Mouse (Mus musculus): ENCODE results near the gene Ciart. TPM values are rescaled to one million over a fixed set of nuclear protein-coding genes. Genes with fewer than 3 reads are reported as not detected.
A peak's percentile ranks its signal among the peaks of the same experiment; 100 is the strongest.
"Not testable (repeated sequence)": the region's sequence is repeated elsewhere in the genome, so short reads cannot be mapped to it uniquely, and the experiment has no call there.

Ciart gene
- polyA plus RNA-seq, 1 experiment from 2014 or later = 1.00 TPM

DNA sequence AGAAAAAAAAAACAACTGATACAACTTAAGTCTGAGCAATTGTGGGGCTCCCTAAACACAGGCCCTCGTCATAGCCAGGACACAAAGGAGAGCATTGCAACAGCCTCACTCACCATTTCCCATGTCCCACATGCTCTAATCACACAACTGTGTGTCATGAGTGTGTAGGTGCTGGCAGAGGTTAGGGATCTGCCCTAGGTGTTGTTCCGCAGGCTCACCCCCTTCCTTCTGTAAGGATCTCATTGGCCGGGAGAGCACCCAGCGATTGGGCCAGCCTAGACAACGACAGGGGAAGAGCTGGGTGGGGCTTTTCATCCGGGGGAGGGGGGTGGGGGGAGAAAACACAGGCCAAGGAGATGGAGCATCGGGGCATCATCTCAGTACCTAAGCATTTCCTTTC is 18.5 kb downstream of the Ciart start:
- TF ChIP-seq CTCF (IDR thresholded peaks at IDR 0.05; ENCODE audit: low read depth) (no peak), EP300 (IDR thresholded peaks at IDR 0.05; ENCODE audit: low read depth) (no peak)
- Histone ChIP-seq H3K27ac (ENCODE audit: low read depth) (no peak overlapping the region), H3K4me3 (ENCODE audit: low read depth, low read length) (no peak overlapping the region), H3K9me3 (ENCODE audit: low read length) (no peaks in the 10 kb centered on the region), H3K9ac (replicated peaks) (no peak overlapping the region), H3K4me2 (ENCODE audit: low read depth, low read length) (no peak overlapping the region), H3K36me3 (replicated peaks; ENCODE audit: insufficient read depth, low read length) (peaks cover 11% of the 10 kb centered on the region), H3K27me3 (ENCODE audit: insufficient read depth, low read length) (no peaks in the 10 kb centered on the region), H3K4me1 (ENCODE audit: insufficient read depth) (no peaks in the 10 kb centered on the region)
- 66% methylated on average over 7 of the region's 7 CpGs for WGBS (ENCODE audit: insufficient replicate concordance)
- ATAC-seq = no peak
- no peak for DNase-seq

- Histone ChIP-seq H3K36me3 (replicated peaks; ENCODE audit: insufficient read depth, low read length) (peaks cover 3% of the 10 kb centered on the region), H3K27ac (ENCODE audit: low read depth) (no peak overlapping the region), H3K9ac (replicated peaks) (no peak overlapping the region), H3K9me3 (ENCODE audit: low read length) (no peaks in the 10 kb centered on the region), H3K27me3 (ENCODE audit: insufficient read depth, low read length) (no peaks in the 10 kb centered on the region), H3K4me2 (ENCODE audit: low read depth, low read length) (no peak overlapping the region), H3K4me3 (ENCODE audit: low read depth, low read length) (no peak overlapping the region), H3K4me1 (ENCODE audit: insufficient read depth) (no peaks in the 10 kb centered on the region)
- DNase-seq = peak; percentile 75
- TF ChIP-seq EP300 (IDR thresholded peaks at IDR 0.05; ENCODE audit: low read depth) (no peak), CTCF (IDR thresholded peaks at IDR 0.05; ENCODE audit: low read depth) (peak; percentile 89)
- peak; percentile 86 for ATAC-seq
- 40% methylated on average over 2 of the region's 2 CpGs for WGBS (ENCODE audit: insufficient replicate concordance)
Observed at GRCm38 (mm10) chr3:95861796-95862195, 20.3 kb downstream of the Ciart start.

GRCm38 (mm10) chr3:95861216-95861615 is 20.8 kb downstream of the Ciart start:
- DNase-seq (peak; percentile 31), ATAC-seq (0 out of 2 replicates have a peak, but pooled peaks have one; percentile 8)
- Histone ChIP-seq H3K27ac (ENCODE audit: low read depth) (no peak overlapping the region), H3K9me3 (ENCODE audit: low read length) (no peaks in the 10 kb centered on the region), H3K36me3 (replicated peaks; ENCODE audit: insufficient read depth, low read length) (peaks cover 3% of the 10 kb centered on the region), H3K4me1 (ENCODE audit: insufficient read depth) (0 out of 2 replicates have a peak, but pooled peaks cover under 1% of the 10 kb centered on the region), H3K4me2 (ENCODE audit: low read depth, low read length) (no peak overlapping the region), H3K9ac (replicated peaks) (no peak overlapping the region), H3K27me3 (ENCODE audit: insufficient read depth, low read length) (no peaks in the 10 kb centered on the region), H3K4me3 (ENCODE audit: low read depth, low read length) (no peak overlapping the region)
- TF ChIP-seq CTCF (IDR thresholded peaks at IDR 0.05; ENCODE audit: low read depth) = peak; percentile 65
- no peak for TF ChIP-seq EP300 (IDR thresholded peaks at IDR 0.05; ENCODE audit: low read depth)
- 72% methylated on average over 10 of the region's 10 CpGs for WGBS (ENCODE audit: insufficient replicate concordance)

- no peaks in the 10 kb centered on the region for H3K9me3 ChIP-seq (ENCODE audit: low read length)
- no peaks in the 10 kb centered on the region; the same call in none of the 2 replicates for H3K36me3 ChIP-seq (replicated peaks; ENCODE audit: insufficient read depth, low read length)
- 85% methylated on average over 3 of the region's 3 CpGs for WGBS (ENCODE audit: insufficient replicate concordance)
- no peaks in the 10 kb centered on the region for H3K27me3 ChIP-seq (ENCODE audit: insufficient read depth, low read length)
- no peak overlapping the region for H3K4me3 ChIP-seq (ENCODE audit: low read depth, low read length)
- no peak for DNase-seq
- no peak overlapping the region for H3K4me2 ChIP-seq (ENCODE audit: low read depth, low read length)
- no peak overlapping the region for H3K27ac ChIP-seq (ENCODE audit: low read depth)
- no peak overlapping the region for H3K9ac ChIP-seq (replicated peaks)
- peak; percentile 57 for TF ChIP-seq CTCF (IDR thresholded peaks at IDR 0.05; ENCODE audit: low read depth)
- TF ChIP-seq EP300 (IDR thresholded peaks at IDR 0.05; ENCODE audit: low read depth) = no peak
- H3K4me1 ChIP-seq (ENCODE audit: insufficient read depth) = 0 out of 2 replicates have a peak, but pooled peaks cover 3% of the 10 kb centered on the region
- no peak for ATAC-seq
Observed at GRCm38 (mm10) chr3:95860323-95860722, 21.7 kb downstream of the Ciart start.

- H3K4me2 ChIP-seq (ENCODE audit: low read depth, low read length); H3K27ac ChIP-seq (ENCODE audit: low read depth); DNase-seq; H3K9ac ChIP-seq (replicated peaks); H3K4me3 ChIP-seq (ENCODE audit: low read depth, low read length); H3K27me3 ChIP-seq (ENCODE audit: insufficient read depth, low read length); H3K9me3 ChIP-seq (ENCODE audit: low read length); H3K36me3 ChIP-seq (replicated peaks; ENCODE audit: insufficient read depth, low read length); H3K4me1 ChIP-seq (ENCODE audit: insufficient read depth); ATAC-seq: not testable (repeated sequence)
- WGBS (ENCODE audit: insufficient replicate concordance) = 68% methylated on average over 3 of the region's 3 CpGs
Observed at GRCm38 (mm10) chr3:95858278-95858677, 23.8 kb downstream of the Ciart start.

DNA sequence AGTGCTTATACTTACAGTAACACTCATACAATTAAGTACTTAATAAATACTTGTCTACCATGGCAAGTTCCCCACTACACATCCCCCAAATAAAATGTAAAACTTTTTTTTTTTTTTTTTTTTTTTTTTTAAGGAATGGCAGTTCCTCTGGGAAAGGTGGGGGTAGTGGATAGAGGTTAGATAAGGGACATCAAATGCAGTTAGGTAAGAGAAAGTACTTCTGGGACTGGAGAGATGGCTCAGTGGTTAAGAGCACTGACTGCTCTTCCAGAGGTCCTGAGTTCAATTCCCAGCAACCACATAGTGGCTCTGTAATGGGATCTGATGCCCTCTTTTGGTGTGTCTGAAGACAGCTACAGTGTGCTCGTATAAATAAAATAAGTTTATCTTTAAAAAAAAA is 25.0 kb downstream of the Ciart start:
- not testable (repeated sequence) for H3K4me2 ChIP-seq (ENCODE audit: low read depth, low read length); DNase-seq; H3K9ac ChIP-seq (replicated peaks); H3K9me3 ChIP-seq (ENCODE audit: low read length); H3K27ac ChIP-seq (ENCODE audit: low read depth); H3K4me3 ChIP-seq (ENCODE audit: low read depth, low read length); ATAC-seq; H3K4me1 ChIP-seq (ENCODE audit: insufficient read depth); H3K27me3 ChIP-seq (ENCODE audit: insufficient read depth, low read length)
- H3K36me3 ChIP-seq (replicated peaks; ENCODE audit: insufficient read depth, low read length) = peaks cover 13% of the 10 kb centered on the region
- 81% methylated on average over 1 of the region's 1 CpGs for WGBS (ENCODE audit: insufficient replicate concordance)

DNA sequence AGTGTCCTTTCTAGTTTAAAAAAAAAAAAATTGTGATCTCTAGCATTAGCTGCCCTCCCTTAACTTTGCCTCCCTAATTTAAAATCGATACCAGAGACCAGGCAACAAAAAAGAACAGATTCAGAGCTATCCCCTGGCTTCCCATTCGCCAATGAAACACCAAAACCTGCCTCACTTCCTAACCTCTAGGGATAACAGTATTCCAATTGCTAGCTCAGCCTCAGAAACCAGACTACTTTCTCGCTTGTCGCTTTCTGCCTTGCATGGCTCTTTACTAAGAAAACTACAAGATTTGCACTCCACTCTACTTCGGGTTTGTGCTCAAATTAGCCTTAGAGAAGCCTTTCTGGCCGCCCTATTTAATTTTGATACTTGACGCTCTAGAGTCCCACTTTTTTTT is 25.9 kb downstream of the Ciart start:
- Histone ChIP-seq H3K4me2 (ENCODE audit: low read depth, low read length) (peak overlapping the region; percentile 79), H3K9ac (replicated peaks) (peak overlapping the region; percentile 89), H3K4me1 (ENCODE audit: insufficient read depth) (peaks cover 8% of the 10 kb centered on the region; the same call in 1 of the 2 replicates), H3K36me3 (replicated peaks; ENCODE audit: insufficient read depth, low read length) (peaks cover 19% of the 10 kb centered on the region), H3K27ac (ENCODE audit: low read depth) (peak overlapping the region; percentile 84), H3K27me3 (ENCODE audit: insufficient read depth, low read length) (no peaks in the 10 kb centered on the region), H3K9me3 (ENCODE audit: low read length) (no peaks in the 10 kb centered on the region), H3K4me3 (ENCODE audit: low read depth, low read length) (peak overlapping the region; percentile 82)
- no peak for TF ChIP-seq CTCF (IDR thresholded peaks at IDR 0.05; ENCODE audit: low read depth)
- TF ChIP-seq EP300 (IDR thresholded peaks at IDR 0.05; ENCODE audit: low read depth) = no peak
- 32% methylated on average over 7 of the region's 7 CpGs for WGBS (ENCODE audit: insufficient replicate concordance)
- peak; percentile 2 for ATAC-seq
- no peak for DNase-seq
